Mouse (Mus musculus): ENCODE measurements around the gene B4galt3.
A peak's percentile ranks its signal among the peaks of the same experiment; 100 is the strongest.

GRCm38 (mm10) chr1:171256095-171256818 is 13.9 kb upstream of the B4galt3 start:
- TF ChIP-seq CTCF (IDR thresholded peaks at IDR 0.05; ENCODE audit: control insufficient read depth, insufficient read depth, insufficient replicate concordance, low read depth, low read length), result peak; percentile 26; the same call in 1 of the 2 replicates
- no peak for TF ChIP-seq POLR2A (IDR thresholded peaks at IDR 0.05; ENCODE audit: control insufficient read depth, low read depth, low read length)
